Comparison of ENCODE assay signal across 16 mouse cellular contexts in genomic region chr11:54513584-54513983, GRCm38 (mm10).
"Had no signal": no experiment of that assay in that cellular context is flagged by ENCODE, and none has a peak within 500 bp of the region (broad histone marks: within the 10 kb centered on the region; RNA-seq: fewer than 3 reads in every experiment).

No protein-coding gene starts in this region.

- H3K9ac ChIP-seq: neural tube, embryonic 13.5 days; neural tube, embryonic 15.5 days; stomach, embryonic 15.5 days had no signal

- H3K9me3 ChIP-seq: neural tube, embryonic 13.5 days; neural tube, embryonic 15.5 days; stomach, embryonic 15.5 days had no signal

- H3K27ac ChIP-seq: neural tube, embryonic 13.5 days; neural tube, embryonic 15.5 days; stomach, embryonic 15.5 days; stomach, postnatal 0 days had no signal

- H3K27me3 ChIP-seq: neural tube, embryonic 13.5 days; neural tube, embryonic 15.5 days; stomach, embryonic 15.5 days had no signal

- H3K4me1 ChIP-seq: neural tube, embryonic 13.5 days; neural tube, embryonic 15.5 days; stomach, embryonic 15.5 days had no signal

- H3K4me3 ChIP-seq: neural tube, embryonic 13.5 days; neural tube, embryonic 15.5 days; stomach, embryonic 15.5 days had no signal

- DNase-seq: retina, postnatal 1 day; right cerebral cortex, adult 18-20 months; right cerebral cortex, postnatal 14 days; right cerebral cortex, postnatal 25 days; right cerebral cortex, postnatal 4 days; spleen, adult 18-20 months; thymus, adult 18-20 months; thymus, adult 2 months; thymus, postnatal 14 days; thymus, postnatal 25 days; thymus, postnatal 36 days; thymus, postnatal 4 days had no signal
